Mouse (Mus musculus): ENCODE data around the gene Tmem117. TPM values are rescaled to one million over a fixed set of nuclear protein-coding genes. Genes with fewer than 3 reads are reported as not detected.

The Tmem117 gene
- total RNA-seq, 2 experiments from 2014 or later = 5.3 to 7.8 TPM

- DNase-seq = no peak
These were observed 265.1 kb downstream of the Tmem117 start for GRCm38 (mm10) chr15:94894086-94894485.

DNA sequence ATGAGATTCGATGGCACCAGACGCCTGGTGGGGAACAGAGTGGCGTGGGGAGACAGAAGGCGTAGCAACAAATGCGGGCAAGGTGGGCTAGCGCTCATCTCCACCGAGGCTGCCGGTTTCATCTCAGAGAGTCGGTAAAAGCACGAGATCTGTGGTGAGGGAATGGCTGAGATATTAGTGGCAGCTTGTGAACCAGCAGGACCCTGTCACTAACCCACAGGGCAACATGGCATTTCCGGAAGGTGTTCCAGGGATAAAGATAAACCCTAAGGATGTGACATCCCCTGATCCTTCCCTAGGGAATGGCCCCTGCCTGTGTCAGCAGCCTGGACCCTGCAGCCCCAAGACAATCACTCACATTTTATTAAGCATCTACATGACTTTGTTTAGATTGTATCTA, 266.6 kb downstream of the Tmem117 start:
- DNase-seq = no peak

- DNase-seq = no peak
These were observed 274.2 kb downstream of the Tmem117 start for GRCm38 (mm10) chr15:94903188-94903587.

GRCm38 (mm10) chr15:94904672-94905407, 275.8 kb downstream of the Tmem117 start:
- DNase-seq = no peak

DNA sequence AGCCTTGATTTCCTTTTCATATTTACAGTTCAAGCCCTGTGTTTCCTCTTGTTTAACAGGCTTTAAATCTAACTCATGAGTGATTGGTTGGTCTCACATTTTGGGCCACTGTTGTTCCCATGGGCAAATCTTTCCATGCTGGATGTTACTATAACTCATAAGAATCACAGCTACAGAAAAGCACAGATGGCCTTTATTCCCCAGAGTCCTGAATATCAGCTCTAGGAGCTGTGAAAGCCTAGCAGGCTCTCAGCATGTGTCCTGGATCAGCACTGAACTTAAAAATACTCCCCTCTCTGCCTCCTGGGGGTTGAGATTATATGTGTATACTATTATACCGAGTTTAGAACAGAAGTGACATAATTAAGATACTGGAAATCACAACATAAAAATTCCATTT, 292.6 kb downstream of the Tmem117 start:
- DNase-seq = no peak

DNA sequence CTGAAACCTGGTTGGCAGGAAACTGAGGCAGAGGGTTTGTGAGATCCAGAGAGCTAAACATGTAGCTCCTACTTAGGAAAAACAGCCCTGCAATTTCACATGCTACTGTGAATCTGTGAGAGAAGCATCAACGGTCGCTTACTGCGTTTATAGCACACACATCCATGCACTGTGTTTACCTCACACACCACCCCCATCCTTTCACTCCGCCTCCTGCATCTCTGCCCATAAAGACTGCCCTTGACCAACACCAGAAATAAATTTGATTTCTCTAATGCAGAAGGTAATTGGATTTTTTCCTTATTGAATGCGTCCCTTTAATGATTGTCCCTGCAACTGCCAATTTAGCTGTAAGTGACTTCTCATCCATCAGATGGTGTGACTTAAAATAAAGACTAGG, 299.0 kb downstream of the Tmem117 start:
- DNase-seq = no peak

- no peak for DNase-seq
These were observed 301.7 kb downstream of the Tmem117 start for GRCm38 (mm10) chr15:94930743-94931142.

- no peak for DNase-seq
These were observed 304.0 kb downstream of the Tmem117 start for GRCm38 (mm10) chr15:94933044-94933443.

DNA sequence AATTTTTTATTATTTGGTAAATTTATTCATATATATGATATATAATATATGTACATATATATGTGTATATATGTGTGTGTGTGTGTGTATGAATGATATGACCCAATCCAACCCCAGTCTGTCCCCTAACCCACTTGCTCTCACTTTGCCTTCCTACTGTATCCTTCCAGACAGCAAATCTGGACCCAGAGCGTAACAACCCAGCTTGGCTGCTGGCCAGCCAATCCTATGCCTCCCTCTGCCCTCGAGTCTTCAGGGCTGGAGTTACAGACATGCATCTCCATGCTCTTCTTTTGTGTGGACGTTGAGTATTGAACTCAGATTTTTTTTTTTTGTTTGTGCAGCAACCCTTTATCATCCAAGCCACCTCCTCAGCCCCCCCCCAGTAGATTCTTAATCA, 304.4 kb downstream of the Tmem117 start:
- no peak for DNase-seq

- DNase-seq = no peak
These were observed 312.9 kb downstream of the Tmem117 start for GRCm38 (mm10) chr15:94941954-94942353.

DNA sequence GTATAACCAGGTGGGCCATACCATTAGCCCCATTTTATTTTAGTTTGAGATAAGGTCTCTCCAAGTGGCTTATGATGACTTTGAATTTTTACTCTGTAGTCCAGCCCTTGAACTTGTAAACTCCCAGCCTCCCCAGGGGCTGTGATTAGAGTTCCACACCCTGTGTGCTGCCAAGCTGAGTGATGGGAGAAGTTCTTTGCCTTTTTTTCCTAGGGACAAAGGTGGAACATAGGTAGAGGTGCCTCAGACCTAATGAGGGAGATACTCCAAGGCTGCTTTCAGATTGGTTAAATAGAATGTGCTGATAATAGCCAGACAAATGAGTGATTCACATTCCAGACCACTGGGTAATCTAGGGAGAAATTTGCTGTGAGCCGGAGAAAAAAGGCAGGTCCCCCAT, 313.4 kb downstream of the Tmem117 start:
- no peak for DNase-seq

DNA sequence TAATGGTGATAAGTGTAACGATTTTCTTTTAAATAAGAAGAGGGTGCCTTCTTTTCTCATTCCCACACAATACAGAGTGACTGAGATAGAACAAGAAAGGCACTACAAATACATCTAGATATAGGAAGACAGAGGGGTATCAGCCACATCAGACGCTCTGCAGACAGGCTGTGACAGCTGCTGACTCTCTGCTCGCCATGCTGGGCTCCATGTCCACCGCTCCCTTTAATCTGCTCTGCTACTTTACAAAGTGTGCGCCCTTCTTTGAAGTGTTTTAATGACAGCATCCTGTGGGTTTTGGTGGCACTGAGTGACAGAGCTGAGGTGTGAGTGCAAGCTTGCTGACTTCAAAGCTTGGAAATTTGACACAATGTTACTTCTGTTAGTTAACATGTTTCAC, 314.9 kb downstream of the Tmem117 start:
- no peak for DNase-seq

DNA sequence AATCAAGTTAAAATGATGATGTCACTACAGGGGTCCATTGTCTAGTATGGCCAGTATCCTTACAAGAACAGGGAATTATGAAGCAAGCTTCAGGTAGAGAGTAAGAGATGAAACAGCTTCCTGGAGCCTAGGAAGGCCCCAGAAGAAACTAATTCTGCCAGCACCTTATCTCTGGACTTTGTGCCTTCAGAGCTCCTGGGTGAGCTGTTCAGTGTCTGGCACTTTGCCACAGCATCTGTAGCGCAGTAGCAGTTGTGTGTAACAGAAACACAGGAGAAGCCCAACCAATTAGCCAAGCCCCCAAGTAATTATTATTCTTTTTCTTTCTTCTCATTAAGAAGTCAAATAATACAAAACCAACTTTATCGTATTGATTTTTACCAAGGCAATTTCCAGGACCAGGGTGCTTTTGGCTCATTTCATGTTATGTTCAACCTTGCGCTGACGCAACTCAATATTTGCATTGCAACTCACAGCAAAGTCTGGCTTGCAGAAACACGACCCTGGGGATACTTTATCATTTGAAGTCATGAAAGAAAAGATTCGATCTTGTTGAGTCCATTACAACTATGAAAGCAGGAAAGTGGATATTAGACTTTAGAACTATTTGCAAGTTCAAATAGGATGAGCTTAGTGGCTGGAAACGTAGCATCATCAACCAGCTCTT, 322.5 kb downstream of the Tmem117 start:
- no peak for DNase-seq

DNA sequence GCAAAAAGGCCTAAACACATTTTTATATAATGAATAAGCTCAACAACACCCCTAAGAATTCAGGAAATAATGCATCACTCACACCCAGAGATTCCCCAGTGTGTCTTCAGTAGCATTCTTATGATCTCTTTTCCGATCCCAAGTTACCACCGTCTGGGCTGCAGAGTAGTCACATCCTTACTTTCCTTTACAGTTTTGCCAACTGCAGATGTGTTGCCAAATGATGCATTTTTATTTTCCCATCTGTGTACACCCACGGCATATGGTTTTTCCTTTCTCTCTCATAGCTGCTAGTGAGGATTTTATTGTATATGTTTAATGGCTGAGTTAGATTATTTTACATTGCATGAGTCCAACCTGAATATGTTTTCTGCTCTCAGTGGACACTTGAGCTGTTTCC, 327.7 kb downstream of the Tmem117 start:
- no peak for DNase-seq

GRCm38 (mm10) chr15:94957202-94957601, 328.2 kb downstream of the Tmem117 start:
- no peak for DNase-seq

DNA sequence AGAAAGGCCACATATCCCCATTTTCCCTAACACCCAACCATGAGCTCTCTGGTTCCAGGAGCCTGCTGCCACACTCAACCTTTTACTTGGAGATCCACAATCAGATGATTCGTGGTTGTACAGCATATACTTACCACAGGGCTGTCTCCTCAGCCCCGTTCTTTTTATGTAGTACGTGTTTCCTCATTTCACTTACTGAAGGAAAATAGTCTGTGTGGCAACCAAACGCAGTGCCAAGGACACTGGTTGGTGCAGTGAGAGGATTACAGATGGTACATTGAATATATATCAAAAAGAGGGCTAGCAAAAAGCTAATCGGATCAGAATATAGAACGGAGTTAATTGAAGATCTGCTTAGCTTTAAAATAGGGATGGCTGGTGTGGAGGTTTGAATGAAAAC, 338.0 kb downstream of the Tmem117 start:
- DNase-seq = no peak

DNA sequence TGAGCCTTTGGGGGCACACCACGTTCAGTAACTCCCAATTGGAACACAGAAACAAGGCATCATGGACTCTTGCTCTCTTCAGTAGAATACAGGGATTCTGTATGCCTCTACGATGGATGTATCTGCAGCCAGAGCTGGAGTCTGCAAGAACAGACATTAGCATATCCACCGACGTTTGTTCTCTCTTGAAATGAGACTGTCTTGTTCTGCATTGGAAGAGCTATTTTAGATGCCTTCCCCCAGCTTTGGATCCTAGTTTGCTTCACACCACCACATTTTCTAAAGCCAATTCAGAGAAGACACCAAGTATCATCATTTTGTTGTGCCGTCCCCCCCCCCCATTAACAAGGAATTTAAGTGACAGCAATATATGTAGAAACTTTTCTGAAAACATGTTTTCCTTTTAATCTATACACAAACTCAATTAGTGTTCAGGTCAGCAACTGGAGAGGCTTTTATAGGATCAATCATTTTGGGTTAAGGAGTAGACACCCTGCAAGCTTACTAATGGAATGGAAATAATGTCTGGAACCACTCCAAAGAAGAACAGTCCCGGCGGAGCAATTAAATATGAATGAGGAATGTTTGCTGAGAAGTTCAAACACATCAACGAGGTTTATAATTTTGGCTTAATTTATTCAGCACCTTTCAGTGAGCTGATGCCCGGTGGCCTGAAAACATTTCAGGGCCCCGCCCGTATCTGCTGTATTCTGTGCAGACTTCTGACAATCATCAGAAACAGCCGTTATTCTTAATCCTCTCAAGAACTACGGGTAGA, 339.6 kb downstream of the Tmem117 start:
- DNase-seq = no peak

GRCm38 (mm10) chr15:94981798-94982197, 352.8 kb downstream of the Tmem117 start:
- DNase-seq = no peak

- DNase-seq = no peak
These were observed 366.3 kb downstream of the Tmem117 start for GRCm38 (mm10) chr15:94995352-94995751.

GRCm38 (mm10) chr15:95005121-95005824, 376.2 kb downstream of the Tmem117 start:
- DNase-seq = no peak

- no peak for DNase-seq
These were observed 393.2 kb downstream of the Tmem117 start for GRCm38 (mm10) chr15:95022251-95022650.

GRCm38 (mm10) chr15:95024401-95024800, 395.4 kb downstream of the Tmem117 start:
- DNase-seq = no peak
